Mouse (Mus musculus) T-helper 2 cell (primary cell): ENCODE results near the gene Trpt1.

Experiments used
- in situ Hi-C: fragments of 300-600 bp; cut with MboI, MseI; formaldehyde crosslinking; loops from one replicate; pipeline ENCODE4 v1.15.1; 2025; ENCODE audit warnings: high pct_unique_total_duplicates

The Trpt1 gene

DNA sequence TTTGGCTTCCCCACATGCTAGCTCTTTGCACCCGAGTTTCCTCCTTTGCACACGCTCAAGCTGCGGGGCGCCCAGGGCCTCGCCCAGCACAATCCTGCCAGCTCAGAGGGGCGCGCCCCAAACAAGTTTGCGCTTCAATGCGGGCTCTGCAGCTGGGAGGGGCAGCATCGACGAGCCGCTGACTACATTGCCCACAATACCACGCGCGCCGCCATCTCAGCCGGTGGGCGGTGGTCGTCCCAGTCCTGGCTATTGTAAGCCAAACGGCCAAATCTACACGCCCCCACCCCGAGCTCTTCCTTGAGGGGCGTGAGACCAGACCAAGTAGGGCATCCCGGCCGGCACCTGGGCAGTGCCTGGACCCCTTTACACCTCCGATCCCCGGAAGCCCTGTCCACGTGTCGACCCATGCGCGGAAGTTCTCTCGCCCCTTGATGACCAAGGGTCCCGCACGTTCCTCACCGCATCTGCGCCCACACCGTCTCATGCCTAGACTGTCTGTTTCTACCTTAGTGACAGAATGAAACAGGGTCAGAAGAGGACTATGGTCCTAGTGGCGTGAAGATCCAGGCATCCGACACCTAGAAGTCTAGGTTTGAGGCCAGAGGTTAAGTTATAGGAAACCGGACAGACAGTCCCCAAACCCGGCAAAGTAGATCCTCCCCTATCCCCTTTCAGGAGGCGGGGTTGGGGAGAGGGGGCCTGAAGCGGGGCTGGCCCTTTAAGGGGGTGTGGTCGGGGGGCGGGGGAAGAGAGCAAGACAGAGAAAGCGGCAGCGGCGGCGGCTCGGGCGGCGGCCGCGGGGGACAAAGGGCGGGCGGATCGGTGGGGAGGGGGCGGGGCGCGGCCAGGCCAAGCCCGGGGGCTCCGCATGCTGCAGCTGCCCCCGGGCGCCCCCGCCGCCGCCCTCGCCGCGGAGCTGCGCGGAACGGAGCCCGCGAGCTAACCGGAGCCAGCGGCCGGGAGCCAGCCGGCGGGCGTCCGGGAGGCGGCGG lies 21.4 kb upstream of the Trpt1 start, which contains the start of gene Ppp1r14b:
Gene Ppp1r14b, plus strand, starts transcription at position 758 of the 995 bp plus-strand sequence.
- in situ Hi-C loops = loop anchor here (5.0 kb wide), 2 partner anchors 37 to 62 kb away; partner anchors contain the start of gene Prdx5

DNA sequence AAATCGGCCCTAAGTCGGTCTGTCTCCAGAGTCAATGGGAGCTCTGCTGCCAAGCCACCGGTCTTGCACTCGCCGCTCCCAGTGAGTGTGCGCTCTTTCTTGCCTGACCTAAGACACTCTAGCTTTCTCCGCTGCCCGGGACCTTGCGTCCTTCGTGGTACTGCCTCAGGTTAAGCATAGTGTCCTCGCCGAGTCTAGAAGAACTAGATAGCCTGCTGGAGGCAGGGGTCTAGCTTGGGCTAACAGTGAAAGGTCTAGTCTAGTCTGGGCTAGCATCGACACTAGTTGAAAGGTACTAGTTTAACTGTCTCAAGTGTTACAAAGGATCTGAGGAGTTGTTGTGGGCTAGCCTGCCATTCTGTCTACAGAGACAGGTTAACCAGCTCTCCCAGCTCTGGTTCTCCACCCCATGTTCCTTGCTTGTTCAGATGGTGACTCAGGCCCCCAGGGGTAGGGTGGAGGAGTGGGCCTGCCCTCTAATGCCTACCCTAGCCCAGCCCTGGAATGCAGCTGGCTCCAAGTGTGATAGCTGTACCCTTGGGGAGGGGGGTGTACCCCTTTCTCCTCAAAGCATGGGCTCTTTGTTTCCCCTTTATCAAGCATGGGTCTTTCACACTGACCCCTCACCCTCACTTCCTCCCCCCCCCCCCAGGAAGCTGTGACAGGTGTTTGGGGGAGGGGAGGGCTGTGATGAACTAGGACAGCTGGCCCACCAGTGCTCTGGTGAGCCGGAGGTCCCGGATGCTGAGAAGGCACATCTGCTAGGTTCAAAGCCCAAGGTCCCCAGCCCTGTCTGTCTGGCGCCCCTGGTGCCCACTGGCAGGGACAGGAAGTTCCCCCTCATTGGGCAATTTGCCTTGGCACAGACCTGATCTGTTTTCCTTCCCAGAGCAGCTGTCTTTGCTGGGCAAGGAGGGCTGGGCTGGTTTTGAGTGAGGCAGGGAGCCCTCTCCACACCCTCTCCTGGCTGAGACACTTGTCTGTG lies 20.1 kb upstream of the Trpt1 start, which contains the start of gene Plcb3:
Gene Plcb3, minus strand, starts transcription at position 934 of the 985 bp plus-strand sequence.
- in situ Hi-C loops = loop anchor here (5.0 kb wide), 2 partner anchors 39 to 64 kb away; partner anchors contain the start of gene Prdx5

DNA sequence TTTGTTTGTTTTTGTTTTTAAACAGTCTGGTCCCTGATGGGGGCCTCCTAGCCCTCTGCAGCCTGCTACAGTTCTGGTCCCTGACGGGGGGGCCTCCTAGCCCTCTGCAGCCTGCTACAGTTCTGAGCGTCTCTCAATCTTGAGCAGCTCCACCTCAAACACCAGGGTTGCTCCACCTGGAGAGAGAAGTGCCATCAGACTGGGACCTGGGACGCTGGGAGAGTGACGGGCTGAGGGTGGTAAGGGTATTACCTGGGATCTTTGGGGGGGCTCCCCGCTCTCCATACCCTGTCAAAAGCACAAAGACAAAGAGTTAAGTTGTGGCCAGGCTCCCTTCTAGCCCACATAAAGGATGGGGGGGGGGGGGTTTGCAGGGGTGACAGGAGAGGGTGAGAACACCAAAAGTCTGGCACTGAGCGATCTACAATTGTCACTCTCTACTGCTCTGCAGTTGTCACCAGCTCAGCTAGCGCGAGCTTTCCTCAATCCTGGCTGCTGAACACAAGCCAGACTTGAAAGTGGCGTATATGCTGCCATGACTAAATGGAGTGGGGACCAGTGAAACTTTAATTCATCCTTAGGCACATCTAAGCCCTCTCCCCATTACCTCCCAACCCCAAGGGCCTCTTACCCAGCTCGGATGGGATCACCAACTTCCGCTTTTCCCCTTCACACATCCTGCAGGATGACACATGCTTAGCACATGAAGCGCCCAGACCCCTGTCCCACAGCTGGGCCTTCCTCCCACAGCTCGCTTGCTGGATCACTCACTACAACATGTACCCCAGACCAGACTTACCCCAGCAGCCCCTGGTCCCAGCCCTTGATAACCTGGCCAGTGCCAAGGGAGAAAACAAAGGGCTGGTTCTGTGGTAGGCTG lies 17.9 kb upstream of the Trpt1 start:
- in situ Hi-C loops = loop anchor here (5.0 kb wide), 2 partner anchors 41 to 66 kb away; partner anchors contain the start of gene Prdx5

DNA sequence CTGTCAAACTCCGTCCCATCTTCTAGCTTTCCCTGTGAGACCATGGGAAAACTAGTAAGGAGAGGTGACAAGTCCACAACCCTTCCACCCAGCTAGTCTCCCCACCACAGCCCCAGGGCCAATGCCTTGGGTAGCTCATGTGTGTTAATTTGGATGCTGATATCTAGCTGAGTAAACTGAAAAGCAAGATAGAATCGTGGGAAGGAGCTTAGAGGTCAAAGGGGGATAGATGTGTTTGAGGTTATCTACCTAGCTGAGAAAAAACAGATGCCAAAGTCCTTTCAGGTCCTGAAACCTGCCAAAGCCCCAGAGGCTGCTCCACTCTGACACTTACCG lies 17.3 kb upstream of the Trpt1 start:
- in situ Hi-C loops = loop anchor here (5.0 kb wide), 2 partner anchors 41 to 66 kb away; partner anchors contain the start of gene Prdx5

DNA sequence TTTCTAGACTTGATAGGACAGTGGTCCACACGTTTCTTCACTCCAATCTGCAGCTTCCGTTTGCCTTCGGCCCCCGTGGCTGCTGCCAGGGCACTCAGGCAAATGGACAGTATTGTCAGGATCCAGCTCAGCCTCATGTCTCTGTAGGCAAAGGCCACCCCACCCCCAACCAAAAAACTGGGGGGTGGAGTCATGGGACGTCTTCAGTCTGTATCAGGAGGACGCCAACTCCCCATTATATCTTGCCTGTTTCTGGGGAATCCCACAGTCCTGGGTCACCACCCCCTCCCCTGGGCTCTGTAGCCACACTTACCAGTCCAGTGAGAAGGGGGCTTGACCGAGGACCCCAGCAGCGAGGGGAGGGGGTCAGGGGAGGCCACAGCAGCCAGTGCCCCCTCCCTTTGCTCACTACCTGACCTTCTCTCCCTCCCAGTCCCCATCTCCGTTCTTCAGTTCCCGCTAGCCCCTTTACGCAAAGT lies 16.9 kb upstream of the Trpt1 start:
- in situ Hi-C loops = loop anchor here (5.0 kb wide), 2 partner anchors 42 to 67 kb away; partner anchors contain the start of gene Prdx5

DNA sequence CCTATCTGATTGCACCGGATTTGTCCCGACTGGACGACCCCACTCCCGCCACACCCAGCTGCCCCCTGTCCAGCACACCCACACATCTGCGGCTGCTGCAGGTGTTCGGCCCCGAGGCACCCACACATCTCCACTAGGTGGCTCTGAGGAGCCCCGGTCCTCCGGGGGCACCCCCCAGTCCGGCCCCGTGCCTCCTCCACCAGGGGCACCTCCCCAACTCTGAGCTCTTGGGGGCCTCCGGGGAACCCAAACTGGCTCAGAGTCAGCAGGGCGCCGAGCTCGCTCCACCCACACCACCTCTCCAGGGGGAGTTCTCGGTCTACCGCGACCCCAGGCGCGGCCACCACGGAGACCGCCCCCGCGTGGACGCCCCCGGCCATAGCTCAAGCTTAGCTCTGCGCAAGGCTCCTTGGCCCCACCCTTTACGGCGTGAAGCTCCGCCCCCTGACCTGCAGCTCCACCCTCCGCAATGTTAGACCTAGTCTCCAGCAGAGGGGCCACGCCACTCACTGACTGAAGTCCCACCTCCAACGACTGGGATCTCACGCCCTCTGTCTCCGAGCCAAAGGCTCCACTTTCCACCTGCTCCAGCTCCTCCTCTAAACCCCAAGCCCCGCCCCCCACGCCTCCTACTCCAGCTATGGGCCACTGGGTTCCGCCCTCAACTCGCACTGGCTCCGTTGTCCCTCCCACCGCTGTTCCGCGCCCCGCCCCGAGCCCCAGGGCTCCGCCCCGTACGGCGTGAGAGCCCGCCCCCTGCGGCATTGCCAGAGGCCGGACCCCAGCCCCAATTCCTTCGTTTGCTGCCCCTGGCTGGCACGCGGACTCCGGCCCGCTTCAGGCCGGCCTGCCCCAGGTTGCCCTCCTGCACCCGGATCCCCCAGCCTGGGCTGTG lies 16.2 kb upstream of the Trpt1 start:
- in situ Hi-C loops = loop anchor here (5.0 kb wide), 2 partner anchors 42 to 67 kb away; partner anchors contain the start of gene Prdx5

DNA sequence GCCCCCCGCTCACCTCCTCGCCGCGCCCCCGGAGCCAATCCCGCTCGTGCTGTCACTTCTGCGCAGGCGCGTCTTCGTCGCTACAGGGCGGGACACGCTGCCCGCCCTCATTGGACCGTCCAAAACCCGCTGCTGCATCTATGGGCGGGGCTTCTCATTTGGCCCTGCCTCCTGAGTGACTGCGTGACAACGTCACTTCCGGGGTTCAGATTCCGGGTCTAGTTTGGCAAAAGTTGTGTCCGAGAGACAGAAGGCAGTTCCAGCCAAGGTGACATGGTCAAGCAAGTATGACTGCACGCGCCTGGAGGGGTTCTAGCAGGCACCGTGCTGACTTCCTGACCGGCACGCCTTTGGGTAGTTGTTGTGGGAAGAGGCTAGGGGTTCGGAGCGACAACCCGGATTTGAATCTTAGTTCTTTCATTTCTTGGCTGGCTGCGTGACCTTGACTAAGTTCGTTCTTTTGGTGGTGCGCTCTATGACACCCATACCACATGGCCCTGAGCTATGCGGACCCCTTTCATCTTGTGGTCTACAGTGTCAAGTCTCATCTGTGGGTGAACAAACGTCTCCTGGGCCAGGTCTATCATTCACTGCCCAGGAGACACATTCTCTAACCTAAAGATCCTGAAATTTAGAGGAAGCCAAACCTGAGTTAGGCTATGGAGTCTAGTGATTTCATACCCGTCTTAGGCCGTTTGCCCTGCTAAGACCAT lies 15.4 kb upstream of the Trpt1 start, which contains the start of gene Fkbp2:
Gene Fkbp2, minus strand, starts transcription at position 121 of the 713 bp plus-strand sequence.
- in situ Hi-C loops = no loop called here

DNA sequence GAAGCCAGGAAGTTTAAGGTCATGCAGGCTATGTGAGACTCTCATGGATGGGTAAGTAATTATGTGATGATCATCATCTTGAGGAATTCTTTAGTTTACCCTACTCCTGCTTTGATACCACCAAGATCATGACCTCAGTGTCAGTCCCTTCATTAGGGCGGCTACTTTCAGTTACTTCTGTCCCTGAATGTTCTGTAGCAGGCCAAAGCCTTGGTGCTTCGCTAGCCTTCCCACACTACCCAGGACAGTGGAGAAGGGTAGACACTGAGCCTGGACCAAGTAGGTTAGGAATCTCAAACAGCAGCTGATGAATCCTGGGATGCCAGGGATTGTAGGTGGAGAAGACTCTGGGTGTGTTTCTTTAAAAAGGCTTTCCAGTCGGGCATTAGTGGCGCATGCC lies 14.5 kb upstream of the Trpt1 start:
- in situ Hi-C loops = no loop called here

DNA sequence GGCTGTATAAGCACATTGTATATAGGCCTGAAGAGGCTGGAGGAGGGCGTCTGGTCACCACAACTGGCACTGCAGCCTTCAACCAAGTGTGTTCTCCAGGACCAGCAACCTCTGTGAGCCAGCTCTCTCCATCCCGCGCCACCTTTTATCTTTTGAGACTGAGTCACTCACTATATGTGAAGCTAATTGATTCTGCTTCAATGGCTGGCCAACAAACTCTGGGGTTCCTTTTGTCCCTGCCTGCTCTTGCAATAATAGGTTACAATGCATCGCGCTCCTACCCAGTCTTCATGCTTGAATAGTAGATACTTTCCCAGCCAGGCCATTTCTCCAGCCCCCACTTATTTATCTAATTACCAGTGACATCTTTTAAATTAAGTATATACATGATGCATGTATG lies 12.3 kb upstream of the Trpt1 start:
- in situ Hi-C loops = no loop called here

DNA sequence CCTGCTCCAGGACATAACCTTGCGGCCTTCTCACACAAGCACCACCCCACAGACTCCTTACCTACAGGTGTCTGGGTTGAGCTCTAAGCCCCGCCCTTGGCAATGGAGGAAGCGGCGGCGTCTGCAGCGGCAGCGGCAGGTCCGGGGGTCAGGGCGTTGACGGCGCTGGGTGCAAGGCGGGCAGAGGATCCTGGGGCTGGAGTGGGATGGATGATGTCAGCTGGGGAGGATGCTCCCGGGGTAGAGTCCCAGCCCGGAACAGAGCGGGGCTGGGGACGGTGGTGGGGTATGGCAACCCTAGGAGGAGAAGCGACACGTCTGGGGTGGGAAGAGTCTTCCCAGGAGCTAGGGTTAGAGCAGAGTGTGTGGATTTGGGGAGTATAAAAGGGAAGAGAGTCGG lies 10.6 kb upstream of the Trpt1 start:
- in situ Hi-C loops = no loop called here

DNA sequence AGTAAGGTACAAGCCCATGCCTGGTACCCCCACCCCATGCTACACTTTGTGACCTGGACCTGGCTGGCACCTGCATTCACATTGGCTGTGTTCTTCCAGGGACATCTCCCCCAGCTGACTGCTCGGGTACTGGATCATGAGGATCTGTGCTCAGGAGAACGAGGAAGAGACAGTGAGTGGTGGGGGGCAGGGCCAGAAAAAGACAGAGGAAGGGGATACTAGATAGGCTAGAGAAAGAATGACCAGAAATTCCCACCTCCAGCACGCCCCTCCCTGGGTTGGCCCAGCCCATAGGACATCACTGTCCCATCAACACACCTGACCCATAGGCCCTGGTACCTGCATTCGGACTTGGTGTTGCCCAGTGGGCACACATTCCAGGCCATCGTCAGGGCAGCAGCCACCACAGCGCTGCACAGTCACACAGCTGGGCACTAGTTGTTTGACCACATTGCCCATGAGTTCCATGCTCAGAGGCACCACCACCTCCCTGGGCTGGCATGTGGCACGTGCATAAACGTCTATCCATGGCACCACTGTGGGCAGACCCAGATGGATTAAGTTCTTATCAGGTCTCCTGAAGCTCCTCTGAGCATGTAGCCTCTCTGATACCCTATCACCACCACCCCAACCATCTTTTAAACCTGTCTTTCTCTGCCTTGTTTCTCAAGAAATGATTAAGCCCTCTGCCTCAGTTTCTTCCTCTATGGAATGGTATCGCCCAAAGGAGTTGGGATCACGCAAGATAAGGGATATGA lies 9.8 kb upstream of the Trpt1 start:
- in situ Hi-C loops = no loop called here

DNA sequence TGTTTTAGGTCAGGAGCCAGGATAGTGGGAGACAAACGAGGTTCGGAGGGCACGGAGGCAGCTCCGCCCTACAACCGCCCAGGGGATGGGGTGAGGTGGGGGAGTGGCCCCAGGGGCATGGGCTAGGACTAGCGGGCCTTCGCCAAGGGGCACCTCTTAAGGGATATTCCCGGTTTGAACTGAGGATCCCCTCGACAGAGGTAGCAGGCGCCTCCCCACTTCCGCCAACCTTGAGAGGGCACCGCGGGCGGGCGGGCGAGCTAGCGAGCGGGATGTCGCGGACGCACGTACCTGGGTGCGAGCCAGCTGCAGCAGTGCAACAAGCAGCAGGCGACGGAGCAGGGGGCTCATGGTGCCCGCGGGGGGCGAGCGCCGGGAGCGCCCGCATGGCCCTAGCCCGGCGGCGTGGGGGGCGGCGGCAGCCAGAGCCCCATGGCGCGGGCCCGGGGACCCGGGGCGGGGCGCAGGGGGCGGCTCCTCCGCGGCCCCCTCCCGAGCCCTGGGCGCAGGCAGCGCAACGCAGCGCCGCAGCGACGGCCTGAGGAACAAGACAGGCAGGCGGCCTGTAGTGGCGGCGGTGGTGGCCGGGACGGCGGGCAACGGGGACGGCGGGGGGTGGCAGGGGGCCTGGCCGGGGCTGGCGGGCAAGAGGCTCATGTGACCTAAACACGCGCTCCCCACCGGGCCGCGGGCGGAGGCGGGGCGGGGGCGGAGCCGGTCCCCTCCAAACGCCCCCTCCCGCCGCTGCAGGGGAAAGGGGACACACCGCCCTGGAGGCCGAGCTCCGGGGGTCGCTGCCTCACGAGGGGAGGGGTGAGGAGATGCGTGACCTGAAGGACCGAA lies 8.6 kb upstream of the Trpt1 start, which contains the start of gene Vegfb:
Gene Vegfb, minus strand, starts transcription at position 591 of the 843 bp plus-strand sequence.
- in situ Hi-C loops = no loop called here

DNA sequence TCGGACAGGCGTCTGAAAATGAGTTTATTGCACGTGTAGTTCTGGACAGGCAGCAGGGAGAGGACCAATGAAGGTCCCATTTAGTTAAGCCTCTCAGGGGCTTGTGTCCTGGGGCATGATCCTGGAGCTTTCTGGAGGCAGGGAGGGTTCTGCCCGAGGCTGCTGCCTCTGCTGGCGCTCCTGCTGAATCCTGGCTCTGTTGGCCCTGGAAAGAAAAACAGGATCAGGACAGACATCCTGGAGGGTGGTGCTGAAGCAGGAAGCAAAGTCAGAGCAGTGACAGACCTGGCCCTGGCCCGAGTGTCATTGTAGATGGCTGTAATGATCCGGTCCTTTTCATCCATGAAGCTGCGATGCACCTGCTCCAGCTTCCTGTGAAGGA lies 8.0 kb upstream of the Trpt1 start:
- in situ Hi-C loops = no loop called here

DNA sequence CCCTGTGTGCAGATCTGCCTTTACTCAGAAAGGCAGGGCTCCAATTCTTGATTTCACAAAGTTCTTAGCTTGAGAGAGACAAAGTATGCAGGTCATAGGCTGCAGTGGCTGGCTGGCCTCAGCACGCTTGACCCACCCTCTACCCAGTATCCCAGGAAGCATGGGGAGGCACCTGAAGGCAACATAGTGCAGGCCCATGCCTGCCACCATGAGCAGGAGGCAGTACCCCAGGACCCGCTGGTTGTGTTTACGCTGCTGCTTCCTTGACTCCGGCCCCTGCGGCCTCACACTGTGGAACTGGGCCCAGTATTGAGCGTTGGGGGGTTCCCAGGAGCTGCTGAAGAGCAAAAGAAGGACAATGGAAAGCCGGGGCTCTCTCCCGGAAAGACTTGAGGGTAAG lies 6.7 kb upstream of the Trpt1 start:
- in situ Hi-C loops = no loop called here

DNA sequence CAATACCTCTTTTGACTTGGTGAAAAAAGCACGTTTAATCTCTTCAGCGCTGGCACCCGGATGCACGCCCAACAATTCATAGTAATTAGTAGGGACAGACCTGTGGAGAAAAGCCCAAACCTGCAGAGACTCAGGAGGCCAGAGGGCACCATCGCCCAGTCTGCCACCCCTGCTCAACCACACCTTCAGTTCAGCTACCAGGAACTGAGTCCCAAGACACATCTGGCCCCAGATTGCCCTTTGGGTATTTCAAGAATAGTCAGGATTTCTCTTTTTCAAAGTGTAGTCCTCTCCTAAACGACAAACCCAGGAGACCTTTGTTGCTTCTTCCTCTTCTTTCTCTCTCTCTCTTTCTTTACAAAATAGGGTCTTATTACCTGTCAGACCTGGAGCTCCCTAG lies 5.2 kb upstream of the Trpt1 start:
- in situ Hi-C loops = loop anchor here (10.0 kb wide), 1 partner anchor 1754 kb away; the partner anchor contains the start of genes 1700092M07Rik and Stx5a

DNA sequence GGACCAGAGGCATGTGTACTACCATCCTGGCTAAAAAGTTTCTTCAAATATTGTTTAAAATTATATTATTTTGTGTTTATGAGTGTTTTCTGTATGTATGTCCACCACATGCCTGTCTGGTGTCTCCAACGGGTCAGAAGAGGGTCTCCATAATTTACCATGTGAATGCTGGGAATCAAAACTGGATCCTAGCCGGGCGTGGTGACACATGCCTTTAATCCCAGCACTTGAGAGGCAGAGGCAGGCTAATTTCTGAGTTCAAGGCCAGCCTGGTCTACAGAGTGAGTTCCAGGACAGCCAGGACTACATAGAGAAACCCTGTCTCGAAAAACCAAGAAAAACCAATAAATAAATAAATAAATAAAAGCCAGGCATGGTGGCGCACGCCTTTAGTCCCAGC lies 4.8 kb upstream of the Trpt1 start:
- in situ Hi-C loops = loop anchor here (10.0 kb wide), 1 partner anchor 1754 kb away; the partner anchor contains the start of genes 1700092M07Rik and Stx5a
